Mouse (Mus musculus): ENCODE data around the gene Ccer2. TPM values are rescaled to one million over a fixed set of nuclear protein-coding genes. Genes with fewer than 3 reads are reported as not detected.

Gene Ccer2
- polyA plus RNA-seq, 1 experiment from 2014 or later, result 0.48 TPM

GRCm38 (mm10) chr7:28799994-28800393 lies 44.0 kb downstream of the Ccer2 start:
- peaks cover 41% of the 10 kb centered on the region for H3K4me1 ChIP-seq (replicated peaks)
- no peaks in the 10 kb centered on the region for H3K9me3 ChIP-seq
- no peaks in the 10 kb centered on the region for H3K36me3 ChIP-seq
- H3K27me3 ChIP-seq (ENCODE audit: insufficient read depth, poor library complexity, severe bottlenecking), result peaks cover 6% of the 10 kb centered on the region; the same call in 1 of the 2 replicates
- H3K27ac ChIP-seq, result no peak overlapping the region
- 92% methylated on average over 9 of the region's 9 CpGs for WGBS
- no peak overlapping the region for H3K4me3 ChIP-seq
- DNase-seq (ENCODE audit: low spot score), result no peak

DNA sequence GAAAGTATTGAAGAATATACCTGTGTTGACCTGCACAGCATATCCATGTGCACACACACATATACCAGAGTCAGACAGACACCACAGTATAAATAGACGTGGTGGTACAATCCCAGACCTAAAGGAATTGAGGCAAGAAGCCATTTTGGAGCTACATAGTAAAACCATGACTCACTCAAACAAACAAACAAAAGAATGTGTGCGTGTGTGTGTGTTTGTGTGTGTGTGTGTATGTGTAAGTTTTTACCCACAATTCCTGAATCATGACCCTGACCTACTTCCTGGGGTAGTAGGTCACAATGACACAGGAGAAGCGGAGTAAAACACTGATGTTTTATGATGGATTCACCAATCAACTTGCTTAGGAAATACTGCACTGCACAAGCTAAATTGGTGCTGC lies 45.5 kb downstream of the Ccer2 start:
- no peaks in the 10 kb centered on the region for H3K27me3 ChIP-seq (ENCODE audit: insufficient read depth, poor library complexity, severe bottlenecking)
- no peaks in the 10 kb centered on the region for H3K9me3 ChIP-seq
- peak overlapping the region; percentile 87 for H3K27ac ChIP-seq
- no peak for DNase-seq (ENCODE audit: low spot score)
- 78% methylated on average over 3 of the region's 3 CpGs for WGBS
- peaks cover 49% of the 10 kb centered on the region for H3K4me1 ChIP-seq (replicated peaks)
- no peak overlapping the region for H3K4me3 ChIP-seq
- no peaks in the 10 kb centered on the region for H3K36me3 ChIP-seq

GRCm38 (mm10) chr7:28801901-28802670 lies 46.1 kb downstream of the Ccer2 start:
- Histone ChIP-seq H3K27me3 (ENCODE audit: insufficient read depth, poor library complexity, severe bottlenecking) (no peaks in the 10 kb centered on the region), H3K4me3 (0 out of 2 replicates have a peak overlapping the region, but pooled peaks have one; percentile 28), H3K27ac (peak overlapping the region; percentile 87), H3K36me3 (no peaks in the 10 kb centered on the region), H3K4me1 (replicated peaks) (peaks cover 43% of the 10 kb centered on the region), H3K9me3 (no peaks in the 10 kb centered on the region)
- peak; percentile 46 for DNase-seq (ENCODE audit: low spot score)
- WGBS, result 32% methylated on average over 10 of the region's 10 CpGs

DNA sequence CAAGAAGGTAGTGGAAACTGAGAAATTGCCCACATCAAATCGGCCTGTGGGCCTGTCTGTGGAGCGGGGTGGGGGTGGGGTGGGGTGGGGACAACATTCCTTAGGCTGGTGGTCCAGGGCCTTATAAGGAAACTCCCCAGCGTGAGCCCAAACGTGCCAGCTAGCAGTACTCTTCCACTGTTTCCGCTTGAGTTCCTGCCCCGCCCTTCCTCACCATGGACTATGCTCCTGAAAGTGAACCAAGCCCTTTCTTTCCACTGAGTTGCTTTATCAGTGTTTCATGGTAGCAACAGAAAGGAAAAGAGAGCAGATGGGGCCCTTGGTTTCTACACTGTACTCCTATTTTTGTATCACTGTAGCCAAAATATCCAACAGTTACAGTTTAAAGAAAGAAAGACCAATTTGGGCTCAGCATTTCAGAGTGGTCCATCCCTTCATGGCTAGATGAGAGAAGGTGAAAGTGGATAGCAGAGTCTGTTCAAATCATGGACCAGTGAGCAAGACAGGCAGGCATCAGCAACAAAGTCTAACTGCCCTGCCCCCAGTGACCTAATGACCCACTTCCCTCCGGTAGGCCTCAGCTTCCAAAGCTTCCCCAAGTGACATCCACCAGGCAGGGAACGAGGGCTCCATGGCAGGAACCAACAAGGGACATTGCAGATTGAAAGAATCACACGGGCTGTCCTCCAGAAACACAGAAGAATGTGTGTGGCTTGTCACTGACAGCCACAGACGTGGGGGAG lies 47.0 kb downstream of the Ccer2 start:
- Histone ChIP-seq H3K36me3 (no peaks in the 10 kb centered on the region), H3K9me3 (no peaks in the 10 kb centered on the region), H3K4me3 (peak overlapping the region; percentile 28), H3K27me3 (ENCODE audit: insufficient read depth, poor library complexity, severe bottlenecking) (no peaks in the 10 kb centered on the region), H3K27ac (peak overlapping the region; percentile 87), H3K4me1 (replicated peaks) (peaks cover 49% of the 10 kb centered on the region)
- WGBS, result 2% methylated on average over 10 of the region's 10 CpGs
- DNase-seq (ENCODE audit: low spot score), result peak; percentile 60

- Histone ChIP-seq H3K27ac (peak overlapping the region; percentile 87), H3K27me3 (ENCODE audit: insufficient read depth, poor library complexity, severe bottlenecking) (no peaks in the 10 kb centered on the region), H3K9me3 (no peaks in the 10 kb centered on the region), H3K4me1 (replicated peaks) (peaks cover 52% of the 10 kb centered on the region), H3K4me3 (0 out of 2 replicates have a peak overlapping the region, but pooled peaks have one; percentile 28), H3K36me3 (no peaks in the 10 kb centered on the region)
- no peak for DNase-seq (ENCODE audit: low spot score)
- 70% methylated on average over 4 of the region's 4 CpGs for WGBS
Observed at GRCm38 (mm10) chr7:28803756-28804155, 47.8 kb downstream of the Ccer2 start.

DNA sequence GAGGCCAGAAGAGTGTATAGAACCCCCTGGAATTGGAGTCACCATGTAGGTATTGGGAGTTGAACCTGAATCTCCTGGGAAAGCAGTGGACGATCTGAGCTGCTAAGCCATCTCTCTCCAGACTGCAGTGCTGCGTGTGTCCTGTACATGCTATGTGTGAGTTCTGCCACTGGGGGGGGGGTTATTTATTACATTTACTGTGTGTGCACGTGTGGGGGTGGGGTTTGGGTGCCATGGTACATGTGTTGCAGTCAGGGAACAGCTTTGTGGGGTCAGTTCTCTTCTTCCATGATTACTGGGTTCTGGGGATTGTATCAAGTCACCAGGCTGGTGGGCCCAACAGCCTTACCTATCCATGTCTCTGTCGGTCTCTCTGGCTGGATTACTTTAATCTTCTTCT lies 50.9 kb downstream of the Ccer2 start:
- Histone ChIP-seq H3K27ac (no peak overlapping the region), H3K4me3 (no peak overlapping the region), H3K27me3 (ENCODE audit: insufficient read depth, poor library complexity, severe bottlenecking) (no peaks in the 10 kb centered on the region), H3K9me3 (no peaks in the 10 kb centered on the region), H3K36me3 (peaks cover 4% of the 10 kb centered on the region), H3K4me1 (replicated peaks) (peaks cover 55% of the 10 kb centered on the region)
- WGBS, result 84% methylated on average over 4 of the region's 4 CpGs
- DNase-seq (ENCODE audit: low spot score), result no peak

DNA sequence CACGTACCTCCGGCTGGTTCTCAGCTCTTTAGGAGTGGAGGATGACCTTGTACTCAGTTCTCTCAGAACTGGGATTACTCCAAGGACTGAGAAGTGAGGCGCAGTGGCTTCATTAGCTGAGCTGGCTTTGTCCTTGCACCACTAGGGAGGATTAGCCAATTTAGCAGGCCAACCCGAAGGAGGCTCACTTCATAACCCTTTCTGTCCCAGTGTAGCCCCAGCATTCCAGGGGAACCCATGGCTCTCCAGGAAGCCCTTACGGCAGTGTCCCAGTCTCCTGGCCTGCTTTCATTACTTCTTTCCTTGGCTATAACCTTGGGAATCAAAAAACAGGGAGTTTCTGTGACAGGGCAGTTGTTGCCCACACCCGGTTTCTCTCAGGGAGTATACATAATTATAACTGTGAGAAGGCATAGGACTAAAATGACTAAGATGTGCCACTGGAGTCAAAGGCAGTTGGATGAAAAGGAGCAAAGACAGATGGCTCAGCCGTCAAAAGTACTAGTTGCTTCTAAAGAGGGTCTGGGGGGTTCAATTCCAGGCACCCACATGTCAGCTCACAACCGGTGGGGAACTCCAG lies 51.8 kb downstream of the Ccer2 start:
- no peak for DNase-seq (ENCODE audit: low spot score)
- Histone ChIP-seq H3K9me3 (no peaks in the 10 kb centered on the region), H3K27me3 (ENCODE audit: insufficient read depth, poor library complexity, severe bottlenecking) (no peaks in the 10 kb centered on the region), H3K27ac (peak overlapping the region; percentile 100), H3K36me3 (peaks cover 13% of the 10 kb centered on the region), H3K4me3 (peak overlapping the region; percentile 87), H3K4me1 (replicated peaks) (peaks cover 55% of the 10 kb centered on the region)
- 51% methylated on average over 8 of the region's 8 CpGs for WGBS

DNA sequence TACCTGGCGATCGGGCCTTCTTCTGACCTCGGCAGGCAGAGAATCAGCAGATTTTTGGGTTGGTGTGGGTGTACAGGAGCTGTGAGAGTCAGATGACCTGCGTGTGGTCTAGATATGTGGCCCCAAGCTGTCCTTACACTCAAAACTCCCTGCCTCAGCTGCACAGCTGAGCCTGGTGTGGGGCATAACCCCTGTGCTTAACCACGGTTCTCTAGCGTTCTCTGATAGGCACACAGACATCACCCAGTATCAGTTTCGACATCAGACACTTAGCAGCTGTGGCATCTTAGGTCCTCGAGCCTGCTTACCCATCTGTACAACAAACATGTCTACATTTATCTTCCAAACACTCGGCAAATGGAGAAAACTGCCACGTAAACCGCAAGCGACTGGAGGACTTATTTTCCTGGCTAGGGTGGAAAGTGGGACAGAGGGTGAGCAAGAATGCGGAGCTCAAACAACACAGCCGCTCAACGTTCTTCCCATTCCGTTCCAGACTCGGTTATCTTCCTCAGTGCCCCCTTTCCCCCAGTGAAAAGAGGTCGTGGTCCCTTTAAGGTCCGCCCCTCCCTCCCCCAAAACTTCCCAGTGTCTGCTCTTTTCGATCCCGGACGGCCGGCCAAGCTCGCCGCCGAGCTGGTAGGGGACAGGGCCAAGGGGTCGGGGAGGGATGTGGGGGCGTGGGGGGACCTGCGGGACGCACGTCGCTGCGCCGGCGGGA lies 52.4 kb downstream of the Ccer2 start, which contains the start of gene Hnrnpl:
Gene Hnrnpl, plus strand, starts transcription at position 321 of the 721 bp plus-strand sequence.
- Histone ChIP-seq H3K27ac (peak within 1 kb of the TSS; percentile 100), H3K36me3 (peaks cover 19% of the 10 kb centered on the region), H3K4me1 (replicated peaks) (peaks cover 55% of the 10 kb centered on the region), H3K4me3 (peak within 1 kb of the TSS; percentile 87), H3K9me3 (no peaks in the 10 kb centered on the region), H3K27me3 (ENCODE audit: insufficient read depth, poor library complexity, severe bottlenecking) (no peaks in the 10 kb centered on the region)
- WGBS, result 3% methylated on average over 35 of the region's 35 CpGs
- DNase-seq (ENCODE audit: low spot score), result no peak

Other genes with a start within 250 kb of the Ccer2 start
- gene Ifnl2, start 245.7 kb upstream of the Ccer2 start, polyA plus RNA-seq (2016; fragmentation: Nextera tagmentation; extraction: Ambion mirVana), result not detected in 2 replicates
- gene Ifnl3, start 233.3 kb upstream of the Ccer2 start, polyA plus RNA-seq (2016; fragmentation: Nextera tagmentation; extraction: Ambion mirVana), result not detected in 2 replicates
- gene Sycn, start 215.3 kb upstream of the Ccer2 start, polyA plus RNA-seq (2016; fragmentation: Nextera tagmentation; extraction: Ambion mirVana), result not detected in 2 replicates
- gene Nccrp1, start 208.9 kb upstream of the Ccer2 start, polyA plus RNA-seq (2016; fragmentation: Nextera tagmentation; extraction: Ambion mirVana), result 0.10 TPM in 1 of 2 replicates, not detected in the other
- gene Samd4b, start 158.0 kb upstream of the Ccer2 start, polyA plus RNA-seq (2016; fragmentation: Nextera tagmentation; extraction: Ambion mirVana), result 34.0 and 44.0 TPM in 2 replicates
- gene Pak4, start 158.0 kb upstream of the Ccer2 start, polyA plus RNA-seq (2016; fragmentation: Nextera tagmentation; extraction: Ambion mirVana), result 51.8 and 66.0 TPM in 2 replicates
- gene Acp7, start 124.8 kb upstream of the Ccer2 start, polyA plus RNA-seq (2016; fragmentation: Nextera tagmentation; extraction: Ambion mirVana), result not detected in 2 replicates
- 5.6 TPM in 2 replicates for gene Fbxo27, start 63.3 kb upstream of the Ccer2 start, polyA plus RNA-seq (2016; fragmentation: Nextera tagmentation; extraction: Ambion mirVana)
- 8.8 and 10.4 TPM in 2 replicates for gene Fbxo17, start 39.4 kb upstream of the Ccer2 start, polyA plus RNA-seq (2016; fragmentation: Nextera tagmentation; extraction: Ambion mirVana)
- gene Mrps12, start 14.4 kb upstream of the Ccer2 start, polyA plus RNA-seq (2016; fragmentation: Nextera tagmentation; extraction: Ambion mirVana), result 151 and 160 TPM in 2 replicates
- 38.6 and 43.9 TPM in 2 replicates for gene Sars2, start 14.2 kb upstream of the Ccer2 start, polyA plus RNA-seq (2016; fragmentation: Nextera tagmentation; extraction: Ambion mirVana)
- gene Sirt2, start 10.6 kb downstream of the Ccer2 start, polyA plus RNA-seq (2016; fragmentation: Nextera tagmentation; extraction: Ambion mirVana), result 66.5 and 84.5 TPM in 2 replicates
- gene Nfkbib, start 11.3 kb downstream of the Ccer2 start, polyA plus RNA-seq (2016; fragmentation: Nextera tagmentation; extraction: Ambion mirVana), result 56.0 and 61.1 TPM in 2 replicates
- gene Rinl, start 32.8 kb downstream of the Ccer2 start, polyA plus RNA-seq (2016; fragmentation: Nextera tagmentation; extraction: Ambion mirVana), result 4.0 TPM in 2 replicates
- gene Hnrnpl, start 52.4 kb downstream of the Ccer2 start, polyA plus RNA-seq (2016; fragmentation: Nextera tagmentation; extraction: Ambion mirVana), result 312 TPM in 2 replicates
- gene Ech1, start 69.0 kb downstream of the Ccer2 start, polyA plus RNA-seq (2016; fragmentation: Nextera tagmentation; extraction: Ambion mirVana), result 87.9 and 93.3 TPM in 2 replicates
- gene Lgals4, start 77.7 kb downstream of the Ccer2 start, polyA plus RNA-seq (2016; fragmentation: Nextera tagmentation; extraction: Ambion mirVana), result 3.9 and 4.0 TPM in 2 replicates
- gene Lgals7, start 107.7 kb downstream of the Ccer2 start, polyA plus RNA-seq (2016; fragmentation: Nextera tagmentation; extraction: Ambion mirVana), result 0.97 and 4.0 TPM in 2 replicates
- 0.40 TPM in 1 of 2 replicates, not detected in the other for gene Capn12, start 125.2 kb downstream of the Ccer2 start, polyA plus RNA-seq (2016; fragmentation: Nextera tagmentation; extraction: Ambion mirVana)
- 216 and 245 TPM in 2 replicates for gene Actn4, start 206.2 kb downstream of the Ccer2 start, polyA plus RNA-seq (2016; fragmentation: Nextera tagmentation; extraction: Ambion mirVana)
- gene Eif3k, start 225.7 kb downstream of the Ccer2 start, polyA plus RNA-seq (2016; fragmentation: Nextera tagmentation; extraction: Ambion mirVana), result 426 and 432 TPM in 2 replicates
- gene Map4k1, start 225.9 kb downstream of the Ccer2 start, polyA plus RNA-seq (2016; fragmentation: Nextera tagmentation; extraction: Ambion mirVana), result 8.8 and 9.0 TPM in 2 replicates

Measured in hindbrain, embryonic 10.5 days (tissue).